Mouse (Mus musculus) gastrocnemius, postnatal 10 days (tissue): Measurements from ENCODE around the gene Grid2. TPM values are rescaled to one million over a fixed set of nuclear protein-coding genes. Genes with fewer than 3 reads are reported as not detected.
A peak's percentile ranks its signal among the peaks of the same experiment; 100 is the strongest.

Experiments
- DNase-seq: peaks from one replicate; pipeline ENCODE4 v3.0.0; 2021; ENCODE audit warnings: mixed read lengths
- total RNA-seq, 2 experiments: library from RNA; stranded (reverse); gene quantifications; 2 replicates each; pipeline ENCODE4 v1.2.3; 2021

The Grid2 gene
- total RNA-seq, 2 experiments from 2014 or later: 0.43 to 0.61 TPM

- DNase-seq: no peak
Observed at GRCm38 (mm10) chr6:64326936-64327335, 1071.3 kb downstream of the Grid2 start.

GRCm38 (mm10) chr6:64327876-64328275, 1072.2 kb downstream of the Grid2 start:
- DNase-seq: no peak

- DNase-seq: no peak
Observed at GRCm38 (mm10) chr6:64398413-64399098, 1142.9 kb downstream of the Grid2 start.

GRCm38 (mm10) chr6:64427658-64428057, 1172.0 kb downstream of the Grid2 start:
- DNase-seq: no peak

GRCm38 (mm10) chr6:64428898-64429297, 1173.2 kb downstream of the Grid2 start:
- no peak for DNase-seq

GRCm38 (mm10) chr6:64448127-64448526, 1192.5 kb downstream of the Grid2 start:
- no peak for DNase-seq

GRCm38 (mm10) chr6:64448864-64449355, 1193.2 kb downstream of the Grid2 start:
- no peak for DNase-seq

- DNase-seq: no peak
Observed at GRCm38 (mm10) chr6:64450770-64451169, 1195.1 kb downstream of the Grid2 start.

- no peak for DNase-seq
Observed at GRCm38 (mm10) chr6:64479884-64480283, 1224.2 kb downstream of the Grid2 start.

- DNase-seq: no peak
Observed at GRCm38 (mm10) chr6:64480592-64480991, 1224.9 kb downstream of the Grid2 start.

GRCm38 (mm10) chr6:64490313-64491067, 1234.8 kb downstream of the Grid2 start:
- no peak for DNase-seq

- DNase-seq: no peak
Observed at GRCm38 (mm10) chr6:64504394-64504793, 1248.7 kb downstream of the Grid2 start.

- DNase-seq: no peak
Observed at GRCm38 (mm10) chr6:64542168-64542567, 1286.5 kb downstream of the Grid2 start.

GRCm38 (mm10) chr6:64553645-64554044, 1298.0 kb downstream of the Grid2 start:
- no peak for DNase-seq

GRCm38 (mm10) chr6:64555220-64555619, 1299.5 kb downstream of the Grid2 start:
- DNase-seq: no peak

- peak; percentile 17 for DNase-seq
Observed at GRCm38 (mm10) chr6:64568599-64568998, 1312.9 kb downstream of the Grid2 start.

GRCm38 (mm10) chr6:64581338-64581737, 1325.7 kb downstream of the Grid2 start:
- no peak for DNase-seq

- DNase-seq: no peak
Observed at GRCm38 (mm10) chr6:64588487-64589205, 1333.0 kb downstream of the Grid2 start.

- DNase-seq: no peak
Observed at GRCm38 (mm10) chr6:64596261-64596660, 1340.6 kb downstream of the Grid2 start.

GRCm38 (mm10) chr6:64596835-64597234, 1341.2 kb downstream of the Grid2 start:
- no peak for DNase-seq

- no peak for DNase-seq
Observed at GRCm38 (mm10) chr6:64598144-64598561, 1342.5 kb downstream of the Grid2 start.

GRCm38 (mm10) chr6:64605753-64606152, 1350.1 kb downstream of the Grid2 start:
- DNase-seq: no peak

- no peak for DNase-seq
Observed at GRCm38 (mm10) chr6:64607041-64607440, 1351.4 kb downstream of the Grid2 start.
